Mouse (Mus musculus) lung, postnatal 0 days (tissue): Measurements from ENCODE around the gene A030003K21Rik.

Source experiments
- CTCF ChIP-seq: IDR thresholded peaks from 2 replicates; pipeline ENCODE4 v1.5.1; 2016; ENCODE audit warnings: antibody characterized with exemption, mild to moderate bottlenecking
- EP300 ChIP-seq: IDR thresholded peaks from 2 replicates; pipeline ENCODE4 v1.6.1; 2016; ENCODE audit warnings: antibody characterized with exemption, mild to moderate bottlenecking, control low read depth

DNA sequence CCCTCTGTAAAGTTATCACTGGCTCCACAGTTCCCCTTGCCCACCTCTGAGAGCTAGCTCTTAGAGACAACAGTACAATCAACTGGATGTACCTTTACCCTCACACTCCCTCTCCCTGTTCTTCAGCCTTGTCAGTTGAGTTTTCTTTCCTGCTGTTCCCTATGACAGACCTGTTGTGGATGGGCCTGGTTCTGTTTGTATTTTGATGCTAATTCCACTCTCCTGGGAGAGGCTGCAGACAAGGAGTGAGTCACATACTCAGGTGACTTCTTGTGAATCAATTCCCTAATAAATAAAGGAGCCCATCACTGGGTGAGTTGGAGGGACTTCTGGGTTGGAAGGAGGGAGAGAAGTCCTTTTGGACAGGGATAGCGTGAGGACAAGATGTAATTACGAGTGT lies 5.4 kb upstream of the A030003K21Rik start:
- no peak for TF ChIP-seq CTCF
- TF ChIP-seq EP300 = no peak
